Mouse (Mus musculus) urinary bladder, postnatal 36 days (tissue): ENCODE measurements around the gene Camk1d.

Experiments
- DNase-seq, 2 experiments: peaks; one replicate each; pipeline ENCODE4 v3.0.0; 2022; ENCODE audit warnings: low spot score in 2 of 2, mixed read lengths in 1 of 2

Gene Camk1d

DNA sequence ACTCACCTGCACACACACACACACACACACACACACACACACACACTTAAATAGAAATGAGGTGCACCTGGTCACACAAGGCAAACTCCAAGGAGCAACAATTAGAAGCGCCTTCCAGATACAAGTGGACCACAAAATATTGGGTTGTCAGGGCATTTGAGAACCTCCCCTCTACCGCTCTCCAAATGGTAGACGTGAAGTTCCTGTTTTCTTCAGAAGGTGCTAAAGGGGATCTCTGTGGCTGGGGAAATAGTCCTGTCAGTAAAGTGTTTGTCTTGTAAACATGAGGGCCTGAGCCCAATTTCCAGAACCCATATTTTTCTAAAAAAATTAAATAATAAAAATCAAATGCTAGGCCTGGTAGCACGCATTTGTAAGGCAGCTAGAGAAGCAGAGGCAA is 4.4 kb downstream of the Camk1d start:
- no peak for DNase-seq

DNA sequence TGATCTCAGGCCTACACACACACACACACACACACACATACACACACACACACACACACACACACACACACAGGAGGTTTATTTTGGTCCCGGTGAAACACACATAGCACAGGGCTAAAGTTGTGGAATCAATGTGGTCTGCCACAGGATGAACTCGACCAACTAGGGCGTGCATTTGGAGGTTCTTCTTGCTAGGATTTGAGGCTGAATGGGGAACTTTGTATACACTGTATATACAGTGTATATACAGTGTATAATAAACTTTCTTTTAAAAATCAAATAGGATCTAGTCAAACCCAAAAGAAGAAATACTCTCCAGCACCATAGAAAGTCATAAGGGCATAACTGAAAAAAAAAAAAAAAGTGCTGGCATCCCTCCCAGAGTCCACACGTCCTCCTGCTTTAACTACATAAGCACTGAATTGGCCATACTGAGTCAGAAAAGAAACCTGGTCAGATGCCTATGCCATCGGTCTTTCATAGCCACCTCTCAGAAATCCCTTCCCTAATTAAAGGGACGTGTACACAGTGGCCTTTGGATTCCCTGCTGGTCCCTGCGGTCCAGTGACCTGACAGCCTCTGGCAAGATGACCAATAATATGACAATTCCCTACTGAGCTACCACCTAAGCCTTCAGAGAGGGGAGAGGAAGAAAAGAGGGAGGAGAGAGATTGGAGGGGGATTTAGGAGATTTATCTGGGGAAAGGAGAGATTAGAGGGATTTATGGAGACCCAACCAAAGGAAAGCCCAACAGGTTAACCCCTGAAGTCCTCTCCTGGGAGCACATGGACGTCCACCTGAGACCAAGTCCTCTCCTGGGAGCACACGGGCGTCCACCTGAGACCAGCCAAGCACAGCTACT is 6.2 kb downstream of the Camk1d start:
- DNase-seq = no peak

GRCm38 (mm10) chr2:5706618-5707017 is 7.7 kb downstream of the Camk1d start:
- no peak for DNase-seq

DNA sequence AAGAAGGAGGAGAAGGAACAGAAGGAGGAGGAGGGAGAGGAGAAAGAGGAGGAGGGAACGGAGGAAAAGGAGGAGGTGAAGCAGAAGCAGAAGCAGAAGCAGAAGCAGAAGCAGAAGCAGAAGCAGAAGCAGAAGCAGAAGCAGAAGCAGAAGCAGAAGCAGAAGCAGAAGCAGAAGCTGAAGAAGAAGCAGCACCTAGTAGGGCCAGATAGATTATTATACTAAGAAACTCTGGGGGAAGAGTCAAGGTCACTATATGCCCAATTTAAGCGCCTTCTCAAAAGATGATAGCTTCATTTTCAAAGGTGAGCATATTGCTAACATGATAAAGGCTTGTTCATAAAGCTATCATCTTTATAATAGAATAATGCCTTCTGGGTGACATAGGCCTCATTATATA is 11.9 kb downstream of the Camk1d start:
- no peak for DNase-seq

DNA sequence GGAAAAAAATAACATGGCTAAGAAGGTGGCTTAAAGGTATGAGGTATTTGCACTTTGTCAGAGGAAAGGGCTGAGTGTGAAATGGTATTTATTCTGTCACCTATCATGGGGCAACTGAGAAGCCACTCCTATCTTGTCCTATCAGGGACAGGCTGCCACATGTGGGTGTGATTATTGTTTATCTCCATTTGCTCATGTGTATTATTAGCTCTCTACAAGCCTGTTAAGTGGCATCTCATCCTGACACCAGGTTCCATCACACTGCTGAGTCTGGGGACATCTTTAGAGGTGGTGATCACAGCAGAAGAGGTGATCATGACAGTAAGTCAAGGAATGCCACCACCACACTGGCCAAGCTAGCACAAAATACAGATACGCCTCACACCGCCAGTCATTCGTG is 13.4 kb downstream of the Camk1d start:
- DNase-seq = no peak

GRCm38 (mm10) chr2:5698451-5698850 is 15.9 kb downstream of the Camk1d start:
- no peak for DNase-seq

GRCm38 (mm10) chr2:5694094-5694493 is 20.2 kb downstream of the Camk1d start:
- DNase-seq = no peak

GRCm38 (mm10) chr2:5691729-5692128 is 22.6 kb downstream of the Camk1d start:
- no peak for DNase-seq

DNA sequence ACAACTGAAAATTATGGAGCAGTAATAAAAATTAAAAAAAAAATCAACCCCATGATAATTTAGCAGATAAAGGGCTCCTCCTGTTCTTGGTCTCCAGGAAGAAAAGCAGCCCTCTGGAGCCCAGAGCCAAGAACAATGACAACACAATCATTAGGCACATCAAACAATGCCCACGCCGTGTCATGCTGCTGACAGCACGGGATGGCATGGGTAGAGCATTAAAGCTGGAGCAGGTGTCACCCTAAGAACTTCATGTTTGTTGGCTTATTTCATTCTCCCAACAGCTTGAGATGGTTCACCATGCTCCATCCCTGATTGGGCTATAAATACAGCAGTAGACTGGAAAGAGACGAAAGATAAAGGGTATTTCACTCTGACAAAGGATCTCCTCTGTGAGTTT is 30.9 kb downstream of the Camk1d start:
- no peak for DNase-seq

DNA sequence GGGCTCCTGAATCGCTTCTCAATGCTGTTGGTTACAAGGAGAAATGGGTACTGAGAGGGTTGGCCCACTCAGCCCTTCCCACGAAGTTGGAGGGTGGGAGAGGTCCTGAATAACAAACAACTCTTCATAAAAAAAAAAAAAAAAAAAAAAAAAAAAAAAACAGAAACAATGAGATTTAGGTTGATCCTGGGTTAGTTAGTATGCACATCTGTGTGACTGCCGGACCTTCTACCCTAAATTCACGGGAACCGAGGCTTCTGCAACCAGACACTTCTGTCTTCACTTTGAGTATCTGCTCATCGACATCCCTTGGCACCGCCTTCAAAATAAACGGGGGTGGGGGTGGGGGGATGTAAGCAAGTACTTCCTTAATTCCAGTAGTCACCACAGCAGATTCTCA is 32.4 kb downstream of the Camk1d start:
- no peak for DNase-seq

DNA sequence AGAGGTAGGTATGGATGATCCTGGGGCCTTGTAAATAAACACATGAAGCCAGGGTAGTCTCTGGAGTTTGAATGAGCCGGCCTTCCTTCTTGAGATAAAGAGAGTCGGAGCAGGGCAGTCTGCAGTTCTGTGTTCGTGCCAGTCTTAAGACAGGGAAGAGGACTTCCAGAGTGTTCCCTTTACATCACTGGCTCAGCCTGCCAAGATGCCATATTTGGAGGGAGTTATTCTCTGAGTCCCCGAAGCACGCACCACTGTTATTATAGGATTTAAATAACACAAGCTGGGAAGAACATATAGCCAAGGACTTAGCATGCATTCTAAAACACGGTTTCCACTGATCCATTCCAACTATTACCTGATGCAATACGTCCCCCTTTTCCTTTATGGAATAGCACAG is 33.0 kb downstream of the Camk1d start:
- DNase-seq = no peak

- no peak for DNase-seq
These were observed 35.3 kb downstream of the Camk1d start for GRCm38 (mm10) chr2:5679055-5679454.

- DNase-seq = no peak
These were observed 36.8 kb downstream of the Camk1d start for GRCm38 (mm10) chr2:5677472-5677871.

GRCm38 (mm10) chr2:5676786-5677185 is 37.5 kb downstream of the Camk1d start:
- DNase-seq = no peak

DNA sequence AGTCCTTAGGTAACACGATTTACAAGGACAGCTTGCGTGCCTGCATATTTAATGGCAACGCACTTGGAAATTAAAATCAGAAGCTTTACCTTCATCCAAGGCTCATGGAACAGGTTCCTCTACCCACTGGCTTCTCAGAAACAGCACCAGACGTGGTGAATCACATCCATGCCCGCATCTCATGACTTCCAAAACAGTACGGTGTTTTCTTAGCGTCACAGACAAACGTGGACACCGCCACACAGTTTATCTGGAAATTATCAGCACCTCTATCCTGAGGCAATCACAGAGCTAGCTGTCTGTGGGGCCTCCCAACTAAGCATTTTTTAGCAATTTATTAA is 38.2 kb downstream of the Camk1d start:
- DNase-seq = no peak

DNA sequence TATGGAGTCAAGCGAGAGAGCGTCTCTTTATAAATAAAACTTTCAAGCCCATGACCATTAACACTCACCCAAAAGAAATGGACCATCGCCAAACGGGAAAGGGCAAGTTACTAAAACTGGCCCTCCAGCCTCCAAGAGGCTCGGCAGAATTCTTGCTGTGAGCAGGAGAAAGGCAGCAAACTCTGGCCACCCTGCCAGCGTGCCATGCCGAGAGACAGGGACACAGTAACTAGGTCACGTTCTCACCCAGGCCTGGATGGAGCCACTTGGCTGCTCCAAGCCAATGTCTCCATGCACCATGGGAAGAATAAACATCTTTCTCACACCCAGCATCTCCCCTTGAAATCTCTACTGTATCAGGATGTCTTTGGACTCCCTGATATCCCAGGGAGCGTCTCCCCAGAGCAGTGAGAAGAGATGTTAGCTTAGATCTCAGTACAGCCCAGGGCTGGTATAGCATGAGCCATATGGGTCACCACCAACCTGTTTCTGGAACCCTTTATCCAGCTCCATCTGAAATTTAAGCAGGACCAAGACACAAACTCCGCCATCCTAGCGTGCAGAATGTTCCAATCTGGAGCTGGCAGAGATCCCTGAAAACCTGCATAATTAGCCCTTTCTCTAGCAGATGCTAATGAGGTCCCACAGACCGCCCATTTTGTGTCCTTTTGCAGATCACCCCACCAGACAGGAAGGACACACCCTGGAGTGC is 38.7 kb downstream of the Camk1d start:
- no peak for DNase-seq

DNA sequence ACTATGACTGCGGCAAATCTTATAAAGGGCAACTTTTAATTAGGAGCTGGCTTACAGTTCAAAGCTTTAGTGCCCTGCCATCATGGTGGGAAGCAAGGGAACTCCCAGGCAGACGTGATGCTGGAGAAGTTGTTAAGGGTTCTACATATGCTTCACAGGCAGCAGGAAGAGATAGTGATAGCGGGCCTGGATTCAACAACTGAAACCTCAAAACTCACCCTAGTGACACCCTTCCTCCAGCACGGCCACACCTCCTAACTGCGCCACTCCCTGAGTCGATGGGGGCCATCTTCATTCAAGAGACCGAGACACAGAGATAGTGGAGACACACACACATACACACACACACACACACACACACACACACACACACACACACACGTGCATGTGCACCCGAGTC is 39.8 kb downstream of the Camk1d start:
- no peak for DNase-seq

- DNase-seq = no peak
These were observed 40.5 kb downstream of the Camk1d start for GRCm38 (mm10) chr2:5673816-5674215.

- DNase-seq = no peak
These were observed 41.3 kb downstream of the Camk1d start for GRCm38 (mm10) chr2:5672906-5673589.

GRCm38 (mm10) chr2:5670146-5670545 is 44.2 kb downstream of the Camk1d start:
- DNase-seq = no peak

DNA sequence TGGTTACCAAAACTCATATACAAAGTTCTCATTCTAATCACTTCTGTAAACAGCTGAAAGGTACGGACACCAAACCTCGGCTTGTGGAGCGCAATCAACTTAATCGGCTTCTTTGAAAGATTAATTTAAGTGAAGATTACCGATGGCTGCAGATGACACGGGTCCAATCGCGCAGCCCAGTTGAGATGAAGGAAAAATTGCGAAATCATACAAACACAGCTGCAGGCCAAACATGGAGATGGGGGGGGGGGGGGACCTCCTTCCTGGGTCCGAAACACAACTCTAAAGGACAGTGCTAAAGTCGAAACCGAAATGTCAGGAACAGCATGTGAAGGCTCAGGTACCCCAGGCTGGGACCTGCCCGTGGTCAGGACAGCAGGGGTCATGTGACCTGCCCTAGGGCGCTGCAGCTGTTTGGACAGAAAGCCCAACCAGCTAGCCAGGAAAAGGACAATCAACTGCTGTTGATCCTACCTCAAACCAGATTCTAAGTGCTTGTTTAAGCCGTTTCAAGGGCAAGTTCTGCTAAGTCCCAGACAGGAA is 44.7 kb downstream of the Camk1d start:
- DNase-seq = no peak

DNA sequence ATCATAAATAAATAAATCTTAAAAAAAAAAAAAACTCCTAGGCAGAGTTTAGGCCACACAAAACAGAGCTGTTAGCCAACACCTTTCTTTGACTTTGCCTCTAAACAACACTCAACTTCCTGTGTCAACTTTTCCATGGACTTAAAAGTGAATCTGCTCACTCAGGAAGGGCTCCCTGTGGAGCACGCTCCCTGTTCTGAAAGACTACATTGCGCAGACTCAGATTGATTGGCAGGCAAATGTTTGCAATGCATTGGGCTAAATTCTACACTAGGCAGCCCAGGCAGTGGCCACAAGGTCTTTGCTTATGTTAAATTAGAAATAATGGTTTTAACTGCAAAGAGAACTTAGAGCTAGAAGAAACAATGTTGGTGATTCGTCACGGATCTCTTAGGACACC is 45.4 kb downstream of the Camk1d start:
- no peak for DNase-seq

DNA sequence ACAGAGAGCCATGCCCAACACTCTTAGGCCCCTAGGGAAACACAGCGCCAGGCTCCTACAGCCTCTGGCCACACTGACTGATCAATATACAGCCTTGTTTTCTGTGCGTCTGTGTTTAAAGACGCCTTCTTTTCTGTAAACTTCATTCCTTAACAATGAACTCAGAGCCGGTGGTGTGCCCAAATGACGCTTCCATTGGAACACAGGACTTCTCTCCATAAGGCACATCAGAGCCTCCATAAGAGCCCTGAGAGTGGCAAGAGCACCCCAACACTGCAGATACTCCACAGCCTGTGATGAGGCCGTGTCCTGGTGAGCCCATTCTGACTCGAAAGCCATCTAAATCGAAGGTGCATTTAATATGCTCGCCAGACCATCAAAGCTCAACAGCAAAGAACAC is 50.8 kb downstream of the Camk1d start:
- no peak for DNase-seq
